Mouse (Mus musculus): ENCODE measurements around the gene Gm45711. TPM values are rescaled to one million over a fixed set of nuclear protein-coding genes. Genes with fewer than 3 reads are reported as not detected.

Gm45711 gene
- not detected in 2 replicates for polyA plus RNA-seq (2012; rRNA removed; ENCODE audit: low replicate concordance)

GRCm38 (mm10) chr8:104309441-104310155 lies at the start of gene Gm45711, which contains the start of gene Cmtm1:
TSS of gene Gm45711 (minus strand) at chr8:104310081.
TSS of gene Cmtm1 (minus strand) at chr8:104310145.

GRCm38 (mm10) chr8:104339229-104339982 lies 29.5 kb upstream of the Gm45711 start, which contains the start of gene Cmtm3:
TSS of gene Cmtm3 (plus strand) at chr8:104339410.

DNA sequence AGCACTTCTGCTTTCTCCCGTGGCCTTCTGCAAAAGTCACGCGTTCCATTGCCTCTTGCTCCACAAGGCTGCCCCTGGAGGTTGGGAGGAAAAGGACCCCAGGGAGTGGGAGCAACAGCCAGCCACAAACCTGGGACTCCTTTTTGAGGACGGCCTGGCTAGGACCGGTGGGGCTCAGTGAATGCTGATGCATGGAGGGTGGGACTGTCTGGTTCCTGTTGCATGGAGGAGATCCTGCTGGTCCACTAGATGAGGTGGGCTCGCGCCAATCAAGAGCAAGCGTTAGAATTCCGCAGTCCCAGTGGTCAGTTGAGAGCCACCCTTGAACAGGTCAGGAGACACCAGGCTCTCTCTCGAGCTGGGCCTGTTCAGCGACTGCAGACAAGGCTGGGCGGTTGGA lies 12.0 kb upstream of the Gm45711 start, which contains the start of gene Cmtm2b:
Gene Cmtm2b (plus strand): TSS at position 301 of the 400 bp plus-strand sequence.

DNA sequence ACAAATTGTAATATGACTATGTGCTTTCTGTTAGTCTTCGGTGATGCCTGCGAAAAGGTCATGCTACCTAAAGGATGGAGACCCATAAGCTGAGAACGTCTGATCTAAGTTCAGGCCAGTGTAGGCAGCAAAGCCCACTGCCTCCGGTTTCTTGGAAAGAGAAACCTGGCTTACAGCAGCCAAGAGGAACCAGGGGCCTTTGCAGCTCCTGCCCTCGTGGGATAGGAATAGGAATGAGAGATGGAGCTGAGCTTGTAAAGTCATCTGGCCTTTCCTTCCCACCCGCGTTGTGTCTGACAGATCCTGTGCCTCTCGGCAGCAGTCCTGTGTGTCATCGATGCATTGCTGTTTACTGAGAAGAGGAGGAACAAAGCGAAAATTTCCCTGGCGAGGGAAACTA lies 11.4 kb upstream of the Gm45711 start, which contains the start of gene Gm11020:
Gene Gm11020 (plus strand): TSS at position 301 of the 400 bp plus-strand sequence.

DNA sequence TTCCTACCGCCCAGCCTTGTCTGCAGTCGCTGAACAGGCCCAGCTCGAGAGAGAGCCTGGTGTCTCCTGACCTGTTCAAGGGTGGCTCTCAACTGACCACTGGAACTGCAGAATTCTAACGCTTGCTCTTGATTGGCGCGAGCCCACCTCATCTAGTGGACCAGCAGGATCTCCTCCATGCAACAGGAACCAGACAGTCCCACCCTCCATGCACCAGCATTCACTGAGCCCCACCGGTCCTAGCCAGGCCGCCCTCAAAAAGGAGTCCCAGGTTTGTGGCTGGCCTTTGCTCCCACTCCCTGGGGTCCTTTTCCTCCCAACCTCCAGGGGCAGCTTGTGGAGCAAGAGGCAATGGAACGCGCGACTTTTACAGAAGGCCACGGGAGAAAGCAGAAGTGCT lies 16.8 kb downstream of the Gm45711 start, which contains the start of gene Cmtm2a:
Gene Cmtm2a (minus strand): TSS at position 101 of the 400 bp plus-strand sequence.

GRCm38 (mm10) chr8:104250439-104251367 lies 59.2 kb downstream of the Gm45711 start, which contains the start of gene Cklf:
TSS of gene Cklf (plus strand) at chr8:104250861.

GRCm38 (mm10) chr8:104248276-104248675 lies 61.6 kb downstream of the Gm45711 start, which contains the start of gene Tk2:
TSS of gene Tk2 (minus strand) at chr8:104248558.

Other genes starting within 250 kb of the Gm45711 start
- 8.7 and 9.2 TPM in 2 replicates for gene Cdh5, start 208.5 kb downstream of the Gm45711 start, polyA plus RNA-seq (2012; rRNA removed; ENCODE audit: low replicate concordance)
- gene Bean1, start 139.6 kb downstream of the Gm45711 start, polyA plus RNA-seq (2012; rRNA removed; ENCODE audit: low replicate concordance): 4.8 and 7.8 TPM in 2 replicates
- gene Tk2, start 61.5 kb downstream of the Gm45711 start, polyA plus RNA-seq (2012; rRNA removed; ENCODE audit: low replicate concordance): 6.6 and 7.7 TPM in 2 replicates
- 0.24 and 0.93 TPM in 2 replicates for gene Cklf, start 59.2 kb downstream of the Gm45711 start, polyA plus RNA-seq (2012; rRNA removed; ENCODE audit: low replicate concordance)
- gene Cmtm2a, start 16.9 kb downstream of the Gm45711 start, polyA plus RNA-seq (2012; rRNA removed; ENCODE audit: low replicate concordance): not detected in 2 replicates
- gene Cmtm1, start 64 bp upstream of the Gm45711 start, polyA plus RNA-seq (2012; rRNA removed; ENCODE audit: low replicate concordance): 0.05 TPM in 1 of 2 replicates, not detected in the other
- gene Gm11020, start 11.5 kb upstream of the Gm45711 start, polyA plus RNA-seq (2012; rRNA removed; ENCODE audit: low replicate concordance): not detected in 2 replicates
- not detected in 2 replicates for gene Cmtm2b, start 12.1 kb upstream of the Gm45711 start, polyA plus RNA-seq (2012; rRNA removed; ENCODE audit: low replicate concordance)
- 24.7 and 28.7 TPM in 2 replicates for gene Cmtm3, start 29.3 kb upstream of the Gm45711 start, polyA plus RNA-seq (2012; rRNA removed; ENCODE audit: low replicate concordance)
- gene Cmtm4, start 85.7 kb upstream of the Gm45711 start, polyA plus RNA-seq (2012; rRNA removed; ENCODE audit: low replicate concordance): 17.6 and 17.7 TPM in 2 replicates
- gene Dync1li2, start 133.0 kb upstream of the Gm45711 start, polyA plus RNA-seq (2012; rRNA removed; ENCODE audit: low replicate concordance): 2.6 and 4.9 TPM in 2 replicates
- 0.05 and 0.09 TPM in 2 replicates for gene Terb1, start 199.8 kb upstream of the Gm45711 start, polyA plus RNA-seq (2012; rRNA removed; ENCODE audit: low replicate concordance)
- gene Nae1, start 224.6 kb upstream of the Gm45711 start, polyA plus RNA-seq (2012; rRNA removed; ENCODE audit: low replicate concordance): 1.1 and 1.9 TPM in 2 replicates
- 2.2 and 3.5 TPM in 2 replicates for gene Car7, start 224.6 kb upstream of the Gm45711 start, polyA plus RNA-seq (2012; rRNA removed; ENCODE audit: low replicate concordance)